Mouse (Mus musculus) liver, embryonic 14.5 days (tissue): ENCODE results near the gene Dnm1.

Source experiments
- CTCF ChIP-seq: IDR thresholded peaks from 2 replicates; pipeline ENCODE4 v1.5.1; 2016; ENCODE audit warnings: antibody characterized with exemption, low read depth, control low read depth
- EP300 ChIP-seq: IDR thresholded peaks from 2 replicates; pipeline ENCODE4 v1.6.1; 2016; ENCODE audit warnings: antibody characterized with exemption, low read depth

GRCm38 (mm10) chr2:32294348-32294747 is 58.8 kb downstream of the Dnm1 start:
- TF ChIP-seq EP300 (no peak), CTCF (no peak)
